Mouse (Mus musculus): ENCODE data around the gene Erp44. TPM values are rescaled to one million over a fixed set of nuclear protein-coding genes. Genes with fewer than 3 reads are reported as not detected.

The Erp44 gene
- polyA plus RNA-seq, 1 experiment, result 91.6 TPM

GRCm38 (mm10) chr4:48182115-48182806 is 97.1 kb downstream of the Erp44 start:
- TF ChIP-seq POLR2A (IDR thresholded peaks at IDR 0.05; ENCODE audit: borderline replicate concordance, low read depth, low read length) (no peak), CTCF (IDR thresholded peaks at IDR 0.05; ENCODE audit: low read depth, low read length) (no peak)
- Histone ChIP-seq H3K4me3 (ENCODE audit: insufficient read depth, low read length) (no peak overlapping the region), H3K27ac (ENCODE audit: insufficient read depth, low read depth, low read length) (no peak overlapping the region), H3K4me1 (ENCODE audit: control insufficient read depth, insufficient read depth, low read length) (no peaks in the 10 kb centered on the region)

GRCm38 (mm10) chr4:48181366-48181765 is 98.0 kb downstream of the Erp44 start:
- H3K27ac ChIP-seq (ENCODE audit: insufficient read depth, low read depth, low read length), result no peak overlapping the region
- TF ChIP-seq CTCF (IDR thresholded peaks at IDR 0.05; ENCODE audit: low read depth, low read length) (no peak), POLR2A (IDR thresholded peaks at IDR 0.05; ENCODE audit: borderline replicate concordance, low read depth, low read length) (no peak)
- no peak overlapping the region for H3K4me3 ChIP-seq (ENCODE audit: insufficient read depth, low read length)
- H3K4me1 ChIP-seq (ENCODE audit: control insufficient read depth, insufficient read depth, low read length), result no peaks in the 10 kb centered on the region

- H3K27ac ChIP-seq (ENCODE audit: insufficient read depth, low read depth, low read length), result no peak overlapping the region
- no peak overlapping the region for H3K4me3 ChIP-seq (ENCODE audit: insufficient read depth, low read length)
- no peaks in the 10 kb centered on the region for H3K4me1 ChIP-seq (ENCODE audit: control insufficient read depth, insufficient read depth, low read length)
- no peak for TF ChIP-seq POLR2A (IDR thresholded peaks at IDR 0.05; ENCODE audit: borderline replicate concordance, low read depth, low read length)
- no peak for TF ChIP-seq CTCF (IDR thresholded peaks at IDR 0.05; ENCODE audit: low read depth, low read length)
Measured at GRCm38 (mm10) chr4:48180922-48181321, 98.4 kb downstream of the Erp44 start.

- Histone ChIP-seq H3K4me3 (ENCODE audit: insufficient read depth, low read length) (no peak overlapping the region), H3K27ac (ENCODE audit: insufficient read depth, low read depth, low read length) (no peak overlapping the region), H3K4me1 (ENCODE audit: control insufficient read depth, insufficient read depth, low read length) (no peaks in the 10 kb centered on the region)
- TF ChIP-seq POLR2A (IDR thresholded peaks at IDR 0.05; ENCODE audit: borderline replicate concordance, low read depth, low read length) (no peak), CTCF (IDR thresholded peaks at IDR 0.05; ENCODE audit: low read depth, low read length) (no peak)
Measured at GRCm38 (mm10) chr4:48175666-48176065, 103.7 kb downstream of the Erp44 start.

GRCm38 (mm10) chr4:48163851-48164250 is 115.5 kb downstream of the Erp44 start:
- H3K4me1 ChIP-seq (ENCODE audit: control insufficient read depth, insufficient read depth, low read length), result no peaks in the 10 kb centered on the region
- TF ChIP-seq CTCF (IDR thresholded peaks at IDR 0.05; ENCODE audit: low read depth, low read length) (no peak), POLR2A (IDR thresholded peaks at IDR 0.05; ENCODE audit: borderline replicate concordance, low read depth, low read length) (no peak)
- no peak overlapping the region for H3K27ac ChIP-seq (ENCODE audit: insufficient read depth, low read depth, low read length)
- H3K4me3 ChIP-seq (ENCODE audit: insufficient read depth, low read length), result no peak overlapping the region

- H3K4me1 ChIP-seq (ENCODE audit: control insufficient read depth, insufficient read depth, low read length), result no peaks in the 10 kb centered on the region
Measured at GRCm38 (mm10) chr4:48160386-48160785, 119.0 kb downstream of the Erp44 start.

GRCm38 (mm10) chr4:48155864-48156263 is 123.5 kb downstream of the Erp44 start:
- TF ChIP-seq POLR2A (IDR thresholded peaks at IDR 0.05; ENCODE audit: borderline replicate concordance, low read depth, low read length) (no peak), CTCF (IDR thresholded peaks at IDR 0.05; ENCODE audit: low read depth, low read length) (no peak)
- no peak overlapping the region for H3K27ac ChIP-seq (ENCODE audit: insufficient read depth, low read depth, low read length)
- H3K4me1 ChIP-seq (ENCODE audit: control insufficient read depth, insufficient read depth, low read length), result no peaks in the 10 kb centered on the region
- no peak overlapping the region for H3K4me3 ChIP-seq (ENCODE audit: insufficient read depth, low read length)

More at GRCm38 (mm10) chr4:48160386-48160785, 119.0 kb downstream of the Erp44 start:
- TF ChIP-seq CTCF (IDR thresholded peaks at IDR 0.05; ENCODE audit: low read depth, low read length), result no peak
- no peak for TF ChIP-seq POLR2A (IDR thresholded peaks at IDR 0.05; ENCODE audit: borderline replicate concordance, low read depth, low read length)
- H3K4me3 ChIP-seq (ENCODE audit: insufficient read depth, low read length), result no peak overlapping the region
- no peak overlapping the region for H3K27ac ChIP-seq (ENCODE audit: insufficient read depth, low read depth, low read length)

- peaks cover 7% of the 10 kb centered on the region for H3K4me1 ChIP-seq (ENCODE audit: control insufficient read depth, insufficient read depth, low read length)
- H3K4me3 ChIP-seq (ENCODE audit: insufficient read depth, low read length), result no peak overlapping the region
- TF ChIP-seq CTCF (IDR thresholded peaks at IDR 0.05; ENCODE audit: low read depth, low read length) (no peak), POLR2A (IDR thresholded peaks at IDR 0.05; ENCODE audit: borderline replicate concordance, low read depth, low read length) (no peak)
- no peak overlapping the region for H3K27ac ChIP-seq (ENCODE audit: insufficient read depth, low read depth, low read length)
Measured at GRCm38 (mm10) chr4:48153229-48153628, 126.1 kb downstream of the Erp44 start.

GRCm38 (mm10) chr4:48149492-48149891 is 129.9 kb downstream of the Erp44 start:
- peaks cover 7% of the 10 kb centered on the region for H3K4me1 ChIP-seq (ENCODE audit: control insufficient read depth, insufficient read depth, low read length)
- no peak overlapping the region for H3K4me3 ChIP-seq (ENCODE audit: insufficient read depth, low read length)
- TF ChIP-seq CTCF (IDR thresholded peaks at IDR 0.05; ENCODE audit: low read depth, low read length) (no peak), POLR2A (IDR thresholded peaks at IDR 0.05; ENCODE audit: borderline replicate concordance, low read depth, low read length) (no peak)
- no peak overlapping the region for H3K27ac ChIP-seq (ENCODE audit: insufficient read depth, low read depth, low read length)

Other genes with a start within 250 kb of the Erp44 start
- gene Nr4a3, start 234.4 kb downstream of the Erp44 start, polyA plus RNA-seq (2012; ENCODE audit: insufficient read depth, insufficient read length, missing spikeins), result not detected in 2 replicates
- gene Stx17, start 154.6 kb downstream of the Erp44 start, polyA plus RNA-seq (2012; ENCODE audit: insufficient read depth, insufficient read length, missing spikeins), result 20.6 and 23.7 TPM in 2 replicates
- gene Invs, start 202 bp upstream of the Erp44 start, polyA plus RNA-seq (2012; ENCODE audit: insufficient read depth, insufficient read length, missing spikeins), result 8.3 and 8.5 TPM in 2 replicates
- 17.2 and 21.3 TPM in 2 replicates for gene Tex10, start 193.9 kb upstream of the Erp44 start, polyA plus RNA-seq (2012; ENCODE audit: insufficient read depth, insufficient read length, missing spikeins)